Mouse (Mus musculus): Measurements from ENCODE around the gene Enpp3. TPM values are rescaled to one million over a fixed set of nuclear protein-coding genes. Genes with fewer than 3 reads are reported as not detected.

Enpp3 gene
- polyA plus RNA-seq, 1 experiment from 2014 or later: 2.1 TPM

GRCm38 (mm10) chr10:24739171-24739570, 103.5 kb downstream of the Enpp3 start:
- Histone ChIP-seq H3K36me3 (no peaks in the 10 kb centered on the region), H3K9me3 (no peaks in the 10 kb centered on the region), H3K4me3 (no peak overlapping the region), H3K4me1 (no peaks in the 10 kb centered on the region), H3K27ac (no peak overlapping the region), H3K27me3 (ENCODE audit: insufficient read depth, poor library complexity, severe bottlenecking) (no peaks in the 10 kb centered on the region)
- 76% methylated on average over 2 of the region's 2 CpGs for WGBS
- DNase-seq (ENCODE audit: low spot score): no peak

DNA sequence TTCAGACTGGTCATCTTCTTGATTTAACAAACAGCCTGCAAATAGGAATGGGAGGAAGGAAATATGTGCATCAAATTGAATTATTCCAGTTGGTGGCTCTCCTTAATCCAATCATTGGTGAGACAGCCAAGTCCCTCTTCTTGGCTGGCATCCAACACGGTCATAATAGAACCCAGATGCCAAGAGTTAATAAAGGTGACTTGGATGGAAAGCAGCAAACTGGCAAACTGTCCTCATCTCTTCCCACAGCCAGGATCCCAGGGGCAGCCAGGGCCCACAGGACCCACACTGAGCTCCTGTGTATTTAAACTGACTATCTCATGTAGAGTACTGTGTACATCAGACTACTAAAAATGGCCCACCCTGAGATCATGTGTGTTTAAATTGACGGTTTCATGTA, 104.2 kb downstream of the Enpp3 start:
- H3K36me3 ChIP-seq: no peaks in the 10 kb centered on the region
- 77% methylated on average over 2 of the region's 2 CpGs for WGBS
- H3K4me1 ChIP-seq: no peaks in the 10 kb centered on the region
- H3K4me3 ChIP-seq: no peak overlapping the region
- H3K27me3 ChIP-seq (ENCODE audit: insufficient read depth, poor library complexity, severe bottlenecking): no peaks in the 10 kb centered on the region
- H3K9me3 ChIP-seq: no peaks in the 10 kb centered on the region
- no peak overlapping the region for H3K27ac ChIP-seq
- no peak for DNase-seq (ENCODE audit: low spot score)

DNA sequence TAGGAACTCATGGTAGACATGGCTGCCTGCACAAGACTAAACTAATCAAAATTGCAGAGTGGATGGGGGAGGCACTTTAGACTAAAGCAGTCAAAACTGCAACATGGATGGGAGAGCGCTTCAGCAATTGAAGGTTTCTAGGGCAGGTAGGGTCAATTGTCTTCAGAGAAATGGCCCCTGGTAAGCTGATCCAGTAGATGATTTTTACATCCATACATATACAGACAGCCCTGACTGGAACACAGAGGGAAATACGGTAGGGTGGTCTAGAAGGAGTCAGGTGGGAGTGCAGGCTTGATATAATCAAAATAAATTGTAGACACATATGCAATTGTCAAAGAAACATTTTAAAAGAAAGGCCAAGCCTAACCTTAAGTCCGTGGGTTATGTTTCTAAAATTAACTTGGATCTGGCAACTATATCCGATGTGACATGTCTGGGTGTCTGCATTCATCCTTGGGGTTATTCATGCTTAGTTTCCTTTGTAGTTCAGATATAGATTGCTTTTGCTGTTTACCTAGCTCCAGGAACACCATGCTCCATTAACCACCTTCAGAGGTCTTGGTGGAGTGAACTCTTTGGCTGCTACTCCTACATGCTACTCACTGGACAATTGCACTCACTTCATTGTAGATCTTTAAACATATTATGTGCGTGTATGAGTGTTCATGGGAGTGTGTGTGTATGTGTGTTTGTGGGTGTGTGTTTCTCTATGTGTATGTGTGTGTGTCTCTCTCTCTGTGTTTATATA, 107.4 kb downstream of the Enpp3 start:
- Histone ChIP-seq H3K27ac (no peak overlapping the region), H3K4me1 (peaks cover 4% of the 10 kb centered on the region; the same call in 1 of the 2 replicates), H3K9me3 (no peaks in the 10 kb centered on the region), H3K27me3 (ENCODE audit: insufficient read depth, poor library complexity, severe bottlenecking) (no peaks in the 10 kb centered on the region), H3K36me3 (no peaks in the 10 kb centered on the region), H3K4me3 (no peak overlapping the region)
- DNase-seq (ENCODE audit: low spot score): no peak
- WGBS: 86% methylated on average over 5 of the region's 5 CpGs

- H3K9me3 ChIP-seq: no peaks in the 10 kb centered on the region
- H3K27me3 ChIP-seq (ENCODE audit: insufficient read depth, poor library complexity, severe bottlenecking): no peaks in the 10 kb centered on the region
- no peak overlapping the region for H3K27ac ChIP-seq
- no peak overlapping the region for H3K4me3 ChIP-seq
- no peaks in the 10 kb centered on the region for H3K36me3 ChIP-seq
- no peak for DNase-seq (ENCODE audit: low spot score)
- H3K4me1 ChIP-seq: peaks cover 4% of the 10 kb centered on the region; the same call in 1 of the 2 replicates
- WGBS: 79% methylated on average over 4 of the region's 4 CpGs
Observed at GRCm38 (mm10) chr10:24727478-24727877, 115.1 kb downstream of the Enpp3 start.

GRCm38 (mm10) chr10:24725197-24725596, 117.4 kb downstream of the Enpp3 start:
- Histone ChIP-seq H3K4me3 (no peak overlapping the region), H3K27me3 (ENCODE audit: insufficient read depth, poor library complexity, severe bottlenecking) (no peaks in the 10 kb centered on the region), H3K9me3 (no peaks in the 10 kb centered on the region), H3K36me3 (no peaks in the 10 kb centered on the region), H3K27ac (no peak overlapping the region), H3K4me1 (no peaks in the 10 kb centered on the region)
- DNase-seq (ENCODE audit: low spot score): no peak
- 86% methylated on average over 2 of the region's 2 CpGs for WGBS

Other genes with a start within 250 kb of the Enpp3 start
- 20.5 and 32.0 TPM in 2 replicates for gene Ccn2, start 247.4 kb downstream of the Enpp3 start, polyA plus RNA-seq (2016; fragmentation: Nextera tagmentation; extraction: Ambion mirVana)
- gene Enpp1, start 130.7 kb downstream of the Enpp3 start, polyA plus RNA-seq (2016; fragmentation: Nextera tagmentation; extraction: Ambion mirVana): 4.2 and 4.9 TPM in 2 replicates
- 16.2 and 18.6 TPM in 2 replicates for gene Med23, start 27.2 kb upstream of the Enpp3 start, polyA plus RNA-seq (2016; fragmentation: Nextera tagmentation; extraction: Ambion mirVana)
- 1.4 and 12.7 TPM in 2 replicates for gene Arg1, start 84.7 kb upstream of the Enpp3 start, polyA plus RNA-seq (2016; fragmentation: Nextera tagmentation; extraction: Ambion mirVana)

All from heart, embryonic 10.5 days (tissue).